Mouse (Mus musculus): Measurements from ENCODE around the gene Gpatch8.

The Gpatch8 gene

GRCm38 (mm10) chr11:102434816-102435705, 121.1 kb downstream of the Gpatch8 start:
- DNase-seq (ENCODE audit: low spot score in 2 of 2) = no peak

- peak; percentile 73 to 84 for DNase-seq (ENCODE audit: low spot score in 2 of 2)
Measured at GRCm38 (mm10) chr11:102434406-102434805, 121.8 kb downstream of the Gpatch8 start.

- no peak for DNase-seq (ENCODE audit: low spot score in 2 of 2)
Measured at GRCm38 (mm10) chr11:102433866-102434265, 122.3 kb downstream of the Gpatch8 start.

- peak in 1 of 2 experiments; percentile 71 for DNase-seq (ENCODE audit: low spot score in 2 of 2)
Measured at GRCm38 (mm10) chr11:102432896-102433295, 123.3 kb downstream of the Gpatch8 start.

GRCm38 (mm10) chr11:102432115-102432843, 123.9 kb downstream of the Gpatch8 start:
- DNase-seq (ENCODE audit: low spot score in 2 of 2) = no peak

GRCm38 (mm10) chr11:102431728-102432114, 124.5 kb downstream of the Gpatch8 start:
- DNase-seq (ENCODE audit: low spot score in 2 of 2) = no peak

GRCm38 (mm10) chr11:102431018-102431645, 125.1 kb downstream of the Gpatch8 start:
- DNase-seq (ENCODE audit: low spot score in 2 of 2) = peak; percentile 77 to 78

GRCm38 (mm10) chr11:102430121-102431017, 125.8 kb downstream of the Gpatch8 start, which contains the start of gene Grn:
TSS of gene Grn (plus strand) at chr11:102430315.
- peak; percentile 81 to 88 for DNase-seq (ENCODE audit: low spot score in 2 of 2)

GRCm38 (mm10) chr11:102429551-102429950, 126.6 kb downstream of the Gpatch8 start:
- no peak for DNase-seq (ENCODE audit: low spot score in 2 of 2)

GRCm38 (mm10) chr11:102428981-102429540, 127.1 kb downstream of the Gpatch8 start:
- no peak for DNase-seq (ENCODE audit: low spot score in 2 of 2)
